Mouse (Mus musculus) hindbrain, postnatal 0 days (tissue): ENCODE results near the gene Lrrc75b. TPM values are rescaled to one million over a fixed set of nuclear protein-coding genes. Genes with fewer than 3 reads are reported as not detected.

Source experiments
- ATAC-seq: fragments of 200-750 bp; cut with Nextera tagmentation; 2 replicates; pipeline ENCODE4 v1.8.0; 2017; ENCODE audit warnings: mild to moderate bottlenecking, moderate TSS enrichment, moderate library complexity
- DNase-seq: peaks from one replicate; pipeline ENCODE4 v3.0.0-alpha.2; 2015; ENCODE audit warnings: low spot score
- H3K27ac ChIP-seq: fragments of 300-500 bp; sonication (generic); 2 replicates; pipeline ENCODE4 v1.5.1; 2014; ENCODE audit warnings: mild to moderate bottlenecking
- H3K27me3 ChIP-seq: fragments of 300-500 bp; sonication (generic); 2 replicates; pipeline ENCODE4 v1.6.1; 2014; ENCODE audit warnings: low read length, mixed read lengths; ENCODE audit not compliant: insufficient read depth
- H3K36me3 ChIP-seq: fragments of 300-500 bp; sonication (generic); 2 replicates; pipeline ENCODE4 v1.6.1; 2014; ENCODE audit warnings: low read length, mixed read lengths; ENCODE audit not compliant: insufficient read depth
- H3K4me1 ChIP-seq: fragments of 300-500 bp; sonication (generic); 2 replicates; pipeline ENCODE4 v1.6.1; 2014; ENCODE audit warnings: antibody characterized with exemption, low read length, mixed read lengths; ENCODE audit not compliant: insufficient read depth
- H3K4me2 ChIP-seq: fragments of 300-500 bp; sonication (generic); 2 replicates; pipeline ENCODE4 v1.6.1; 2014; ENCODE audit warnings: low read depth, mild to moderate bottlenecking, low read length, moderate library complexity, mixed read lengths
- H3K4me3 ChIP-seq: fragments of 300-500 bp; sonication (generic); 2 replicates; pipeline ENCODE4 v1.5.1; 2014; ENCODE audit warnings: low read length
- H3K9ac ChIP-seq: fragments of 300-500 bp; sonication (generic); replicated peaks from 2 replicates; pipeline ENCODE4 v1.6.1; 2014; ENCODE audit warnings: mild to moderate bottlenecking, low read length, moderate library complexity, mixed read lengths
- H3K9me3 ChIP-seq: fragments of 300-500 bp; sonication (generic); 2 replicates; pipeline ENCODE4 v1.6.1; 2016; ENCODE audit warnings: low read length, mixed read lengths
- CTCF ChIP-seq: IDR thresholded peaks from 2 replicates; pipeline ENCODE4 v1.5.1; 2016; ENCODE audit warnings: antibody characterized with exemption, control low read depth, low read depth
- WGBS: fragments of 180-500 bp; shearing (Covaris S2); extraction: QIAGEN DNeasy Blood & Tissue Kit; methylation state at CpG from one replicate; pipeline ENCODE4 v1.1.7; 2014; 5-methylcytosine and 5-hydroxymethylcytosine counted together
- polyA plus RNA-seq: library from polyadenylated mRNA; unstranded; fragments of >200 nt; fragmentation: Nextera tagmentation; extraction: Ambion mirVana; gene quantifications from 2 replicates; pipeline ENCODE4 v1.2.1, GENCODE M21; 2015
- total RNA-seq: library from RNA; depleted of rRNA; stranded (reverse); fragments of >200 nt; gene quantifications from 2 replicates; pipeline ENCODE4 v1.2.3, GENCODE M21; 2014; rRNA removed

The Lrrc75b gene
- total RNA-seq, result 30.3 and 31.4 TPM in 2 replicates
- polyA plus RNA-seq, result 26.0 and 26.4 TPM in 2 replicates

GRCm38 (mm10) chr10:75559676-75560548 lies at the start of gene Lrrc75b:
Gene Lrrc75b, minus strand, starts transcription at chr10:75560330.
- WGBS, result 2% methylated on average over 53 of the region's 75 CpGs
- Histone ChIP-seq H3K9me3 (no peaks in the 10 kb centered on the region), H3K4me2 (peak within 1 kb of the TSS; percentile 82), H3K27ac (peak within 1 kb of the TSS; percentile 97), H3K4me1 (peaks cover 39% of the 10 kb centered on the region), H3K27me3 (no peaks in the 10 kb centered on the region), H3K36me3 (no peaks in the 10 kb centered on the region; the same call in 1 of the 2 replicates), H3K4me3 (peak within 1 kb of the TSS; percentile 66), H3K9ac (peak within 1 kb of the TSS; percentile 90)
- ATAC-seq (peak; percentile 52), DNase-seq (peak; percentile 78)
- no peak for TF ChIP-seq CTCF

GRCm38 (mm10) chr10:75608975-75609374 lies 48.8 kb upstream of the Lrrc75b start:
- 91% methylated on average over 11 of the region's 11 CpGs for WGBS

GRCm38 (mm10) chr10:75607253-75607652 lies 47.1 kb upstream of the Lrrc75b start:
- 88% methylated on average over 4 of the region's 4 CpGs for WGBS
- H3K4me3 ChIP-seq, result no peak overlapping the region
- no peak for ATAC-seq
- DNase-seq, result no peak
- H3K36me3 ChIP-seq, result no peaks in the 10 kb centered on the region
- H3K4me2 ChIP-seq, result no peak overlapping the region
- no peak overlapping the region for H3K27ac ChIP-seq
- no peaks in the 10 kb centered on the region for H3K4me1 ChIP-seq
- no peaks in the 10 kb centered on the region for H3K27me3 ChIP-seq
- TF ChIP-seq CTCF, result no peak
- no peaks in the 10 kb centered on the region for H3K9me3 ChIP-seq
- no peak overlapping the region for H3K9ac ChIP-seq

More at GRCm38 (mm10) chr10:75608975-75609374, 48.8 kb upstream of the Lrrc75b start:
- no peak overlapping the region for H3K9ac ChIP-seq
- H3K27ac ChIP-seq, result no peak overlapping the region
- DNase-seq (no peak), ATAC-seq (no peak)
- H3K4me1 ChIP-seq, result no peaks in the 10 kb centered on the region
- no peak overlapping the region for H3K4me3 ChIP-seq
- TF ChIP-seq CTCF, result no peak
- H3K27me3 ChIP-seq, result no peaks in the 10 kb centered on the region
- no peaks in the 10 kb centered on the region for H3K9me3 ChIP-seq
- H3K36me3 ChIP-seq, result no peaks in the 10 kb centered on the region
- H3K4me2 ChIP-seq, result no peak overlapping the region

- WGBS, result 38% methylated on average over 11 of the region's 11 CpGs
- no peak for DNase-seq
- H3K27ac ChIP-seq, result no peak overlapping the region
These were observed 45.2 kb upstream of the Lrrc75b start for GRCm38 (mm10) chr10:75605162-75605846.

DNA sequence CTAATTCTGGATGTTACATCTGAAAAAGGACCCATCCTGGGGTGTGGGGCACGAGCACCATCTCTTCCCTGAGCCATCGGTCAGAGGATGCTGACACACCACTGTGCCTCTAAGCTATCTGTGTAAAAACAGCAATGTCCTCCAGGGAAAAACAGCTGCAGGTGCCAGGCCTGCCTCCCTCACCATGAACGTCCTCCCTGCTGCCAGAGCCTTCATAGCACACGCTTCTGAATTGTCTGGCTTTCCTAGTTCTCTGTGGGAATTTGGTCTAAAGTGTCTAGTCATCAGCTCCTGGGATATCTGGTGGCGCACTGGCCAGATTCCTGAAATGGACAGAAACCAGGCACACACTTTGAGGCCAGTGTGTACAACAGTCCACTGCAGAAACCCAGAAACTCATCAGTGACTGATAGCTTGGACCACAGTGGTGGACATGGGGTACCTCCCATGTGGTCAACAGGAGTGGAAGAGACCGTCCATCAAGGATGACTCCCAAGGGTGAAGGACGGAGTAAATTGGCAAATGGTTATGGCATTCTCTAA lies 40.1 kb upstream of the Lrrc75b start:
- H3K9ac ChIP-seq, result no peak overlapping the region
- no peak overlapping the region for H3K4me2 ChIP-seq
- H3K9me3 ChIP-seq, result no peaks in the 10 kb centered on the region
- no peak overlapping the region for H3K27ac ChIP-seq
- DNase-seq, result no peak
- ATAC-seq, result no peak
- no peaks in the 10 kb centered on the region for H3K27me3 ChIP-seq
- TF ChIP-seq CTCF, result no peak
- no peaks in the 10 kb centered on the region for H3K4me1 ChIP-seq
- no peak overlapping the region for H3K4me3 ChIP-seq
- H3K36me3 ChIP-seq, result no peaks in the 10 kb centered on the region
- 72% methylated on average over 7 of the region's 7 CpGs for WGBS

More at GRCm38 (mm10) chr10:75605162-75605846, 45.2 kb upstream of the Lrrc75b start:
- no peak for ATAC-seq
- no peak overlapping the region for H3K4me3 ChIP-seq
- no peaks in the 10 kb centered on the region for H3K9me3 ChIP-seq
- peak; percentile 37; the same call in 1 of the 2 replicates for TF ChIP-seq CTCF
- H3K4me1 ChIP-seq, result no peaks in the 10 kb centered on the region
- no peaks in the 10 kb centered on the region for H3K36me3 ChIP-seq
- H3K9ac ChIP-seq, result no peak overlapping the region
- H3K27me3 ChIP-seq, result no peaks in the 10 kb centered on the region
- H3K4me2 ChIP-seq, result no peak overlapping the region

DNA sequence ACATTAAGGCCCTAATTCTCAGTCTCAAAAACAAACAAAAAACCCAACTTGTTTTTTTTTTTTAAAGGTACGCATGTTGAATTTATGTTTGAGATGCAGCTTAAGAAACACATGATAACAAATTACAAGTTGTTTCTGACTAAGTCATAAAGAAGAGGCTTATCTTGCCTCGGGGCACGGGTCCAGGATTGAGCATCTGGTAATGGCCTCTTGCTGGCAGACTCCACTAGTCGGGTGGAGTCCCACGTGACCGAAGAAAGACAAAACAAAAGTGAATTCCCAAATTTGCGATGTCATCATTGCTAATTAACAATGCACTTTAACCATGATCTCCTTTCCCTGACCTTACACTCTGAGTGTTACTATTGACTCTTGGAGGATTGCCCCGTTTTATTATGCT lies 35.9 kb upstream of the Lrrc75b start:
- DNase-seq, result peak; percentile 51
- Histone ChIP-seq H3K27me3 (no peaks in the 10 kb centered on the region), H3K4me1 (no peaks in the 10 kb centered on the region), H3K36me3 (no peaks in the 10 kb centered on the region), H3K4me3 (no peak overlapping the region), H3K9ac (no peak overlapping the region), H3K9me3 (no peaks in the 10 kb centered on the region), H3K4me2 (no peak overlapping the region), H3K27ac (no peak overlapping the region)
- TF ChIP-seq CTCF, result no peak
- WGBS, result 62% methylated on average over 8 of the region's 8 CpGs
- no peak for ATAC-seq
